Mouse (Mus musculus): ENCODE measurements around the gene 1810013L24Rik. TPM values are rescaled to one million over a fixed set of nuclear protein-coding genes. Genes with fewer than 3 reads are reported as not detected.
A peak's percentile ranks its signal among the peaks of the same experiment; 100 is the strongest.

1810013L24Rik gene
- polyA plus RNA-seq, 1 experiment = 29.5 TPM

DNA sequence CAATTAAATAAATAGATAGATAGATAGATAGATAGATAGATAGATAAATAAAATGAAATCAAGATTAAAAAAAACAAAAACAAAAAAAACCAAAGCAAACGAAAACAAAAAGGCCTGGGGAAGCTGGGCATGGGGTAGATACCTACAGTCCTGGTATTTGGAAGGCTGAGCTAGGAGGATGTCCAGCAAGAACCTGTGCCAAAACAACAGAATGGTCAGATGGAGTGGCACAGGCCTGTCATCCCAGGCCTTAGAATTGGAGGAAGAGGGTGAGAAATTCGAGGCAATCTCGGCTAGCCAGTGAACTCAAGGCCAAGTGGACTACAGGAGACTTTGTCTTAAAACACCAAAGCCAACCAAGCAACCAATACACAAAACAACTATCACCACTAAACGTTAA, 12.0 kb upstream of the 1810013L24Rik start:
- Histone ChIP-seq H3K4me1 (replicated peaks; ENCODE audit: control insufficient read depth, insufficient read depth, low read length) (no peaks in the 10 kb centered on the region), H3K36me3 (ENCODE audit: control insufficient read depth, insufficient read depth, low read length) (no peaks in the 10 kb centered on the region), H3K4me3 (ENCODE audit: control insufficient read depth, insufficient read depth, low read length) (no peak overlapping the region), H3K27ac (ENCODE audit: control insufficient read depth, insufficient read depth, low read length) (no peak overlapping the region), H3K27me3 (ENCODE audit: control insufficient read depth, insufficient read depth, low read length) (no peaks in the 10 kb centered on the region)
- 90% methylated on average over 4 of the region's 4 CpGs for WGBS
- TF ChIP-seq CTCF (IDR thresholded peaks at IDR 0.05; ENCODE audit: borderline replicate concordance, control insufficient read depth, extremely low read depth, insufficient read depth, low read length, poor library complexity) (no peak), POLR2A (IDR thresholded peaks at IDR 0.05; ENCODE audit: control insufficient read depth, extremely low read depth, insufficient read depth, low read length, poor library complexity) (no peak)
- no peak for DNase-seq

- Histone ChIP-seq H3K36me3 (ENCODE audit: control insufficient read depth, insufficient read depth, low read length) (no peaks in the 10 kb centered on the region), H3K27me3 (ENCODE audit: control insufficient read depth, insufficient read depth, low read length) (no peaks in the 10 kb centered on the region), H3K4me3 (ENCODE audit: control insufficient read depth, insufficient read depth, low read length) (no peak overlapping the region), H3K4me1 (replicated peaks; ENCODE audit: control insufficient read depth, insufficient read depth, low read length) (no peaks in the 10 kb centered on the region), H3K27ac (ENCODE audit: control insufficient read depth, insufficient read depth, low read length) (no peak overlapping the region)
- no peak for DNase-seq
- WGBS = 97% methylated on average over 1 of the region's 1 CpGs
- TF ChIP-seq POLR2A (IDR thresholded peaks at IDR 0.05; ENCODE audit: control insufficient read depth, extremely low read depth, insufficient read depth, low read length, poor library complexity) = no peak
- no peak for TF ChIP-seq CTCF (IDR thresholded peaks at IDR 0.05; ENCODE audit: borderline replicate concordance, control insufficient read depth, extremely low read depth, insufficient read depth, low read length, poor library complexity)
Observed at GRCm38 (mm10) chr16:8821429-8821828, 8.5 kb upstream of the 1810013L24Rik start.

DNA sequence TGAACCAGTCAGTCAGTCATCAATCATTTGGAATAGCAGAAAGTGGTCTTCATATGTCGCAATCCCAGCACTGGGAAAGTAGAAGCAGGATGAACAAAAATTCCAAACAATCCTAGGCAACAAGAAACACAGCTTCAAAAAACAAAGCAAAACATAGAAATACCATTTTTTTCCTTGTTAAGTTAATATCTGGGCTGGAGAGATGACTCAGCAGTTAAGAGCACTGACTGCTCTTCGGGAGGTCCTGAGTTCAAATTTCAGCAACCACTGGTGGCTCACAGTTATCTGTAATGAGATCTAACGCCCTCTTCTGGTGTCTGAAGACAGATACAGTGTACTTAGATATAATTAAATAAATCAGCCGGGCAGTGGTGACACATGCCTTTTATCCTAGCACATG, 7.3 kb upstream of the 1810013L24Rik start:
- no peak overlapping the region for H3K27ac ChIP-seq (ENCODE audit: control insufficient read depth, insufficient read depth, low read length)
- no peaks in the 10 kb centered on the region for H3K4me1 ChIP-seq (replicated peaks; ENCODE audit: control insufficient read depth, insufficient read depth, low read length)
- no peak for TF ChIP-seq POLR2A (IDR thresholded peaks at IDR 0.05; ENCODE audit: control insufficient read depth, extremely low read depth, insufficient read depth, low read length, poor library complexity)
- no peak for TF ChIP-seq CTCF (IDR thresholded peaks at IDR 0.05; ENCODE audit: borderline replicate concordance, control insufficient read depth, extremely low read depth, insufficient read depth, low read length, poor library complexity)
- DNase-seq = no peak
- H3K4me3 ChIP-seq (ENCODE audit: control insufficient read depth, insufficient read depth, low read length) = no peak overlapping the region
- 92% methylated on average over 4 of the region's 4 CpGs for WGBS
- H3K36me3 ChIP-seq (ENCODE audit: control insufficient read depth, insufficient read depth, low read length) = no peaks in the 10 kb centered on the region
- H3K27me3 ChIP-seq (ENCODE audit: control insufficient read depth, insufficient read depth, low read length) = no peaks in the 10 kb centered on the region

GRCm38 (mm10) chr16:8823661-8824060, 6.2 kb upstream of the 1810013L24Rik start:
- Histone ChIP-seq H3K27ac (ENCODE audit: control insufficient read depth, insufficient read depth, low read length) (no peak overlapping the region), H3K4me1 (replicated peaks; ENCODE audit: control insufficient read depth, insufficient read depth, low read length) (no peaks in the 10 kb centered on the region), H3K27me3 (ENCODE audit: control insufficient read depth, insufficient read depth, low read length) (no peaks in the 10 kb centered on the region), H3K4me3 (ENCODE audit: control insufficient read depth, insufficient read depth, low read length) (no peak overlapping the region), H3K36me3 (ENCODE audit: control insufficient read depth, insufficient read depth, low read length) (no peaks in the 10 kb centered on the region)
- peak; percentile 8 for DNase-seq
- TF ChIP-seq POLR2A (IDR thresholded peaks at IDR 0.05; ENCODE audit: control insufficient read depth, extremely low read depth, insufficient read depth, low read length, poor library complexity) (no peak), CTCF (IDR thresholded peaks at IDR 0.05; ENCODE audit: borderline replicate concordance, control insufficient read depth, extremely low read depth, insufficient read depth, low read length, poor library complexity) (no peak)
- 44% methylated on average over 2 of the region's 2 CpGs for WGBS

DNA sequence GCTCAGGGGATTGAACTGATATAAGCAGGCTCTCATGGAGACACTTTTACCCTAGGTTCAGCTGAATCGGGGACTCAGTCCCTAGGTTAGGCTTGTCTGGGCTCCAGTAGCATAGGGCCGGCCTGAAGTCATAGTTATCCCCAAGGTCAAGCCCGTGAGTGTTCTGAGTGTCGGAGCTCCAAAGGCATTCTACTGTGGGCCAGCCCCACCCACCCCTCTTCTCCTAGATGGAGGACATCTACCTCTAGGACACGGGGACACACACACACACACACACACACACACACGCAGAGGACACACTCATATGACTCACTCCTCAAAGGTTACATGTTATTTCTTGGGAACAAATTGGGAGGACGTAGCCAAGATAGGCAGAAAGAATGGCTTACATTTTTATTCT, 2.5 kb upstream of the 1810013L24Rik start:
- Histone ChIP-seq H3K4me3 (ENCODE audit: control insufficient read depth, insufficient read depth, low read length) (no peak overlapping the region), H3K27me3 (ENCODE audit: control insufficient read depth, insufficient read depth, low read length) (no peaks in the 10 kb centered on the region), H3K4me1 (replicated peaks; ENCODE audit: control insufficient read depth, insufficient read depth, low read length) (peaks cover 9% of the 10 kb centered on the region), H3K27ac (ENCODE audit: control insufficient read depth, insufficient read depth, low read length) (no peak overlapping the region), H3K36me3 (ENCODE audit: control insufficient read depth, insufficient read depth, low read length) (no peaks in the 10 kb centered on the region)
- no peak for TF ChIP-seq CTCF (IDR thresholded peaks at IDR 0.05; ENCODE audit: borderline replicate concordance, control insufficient read depth, extremely low read depth, insufficient read depth, low read length, poor library complexity)
- no peak for TF ChIP-seq POLR2A (IDR thresholded peaks at IDR 0.05; ENCODE audit: control insufficient read depth, extremely low read depth, insufficient read depth, low read length, poor library complexity)
- no peak for DNase-seq
- 94% methylated on average over 7 of the region's 7 CpGs for WGBS

DNA sequence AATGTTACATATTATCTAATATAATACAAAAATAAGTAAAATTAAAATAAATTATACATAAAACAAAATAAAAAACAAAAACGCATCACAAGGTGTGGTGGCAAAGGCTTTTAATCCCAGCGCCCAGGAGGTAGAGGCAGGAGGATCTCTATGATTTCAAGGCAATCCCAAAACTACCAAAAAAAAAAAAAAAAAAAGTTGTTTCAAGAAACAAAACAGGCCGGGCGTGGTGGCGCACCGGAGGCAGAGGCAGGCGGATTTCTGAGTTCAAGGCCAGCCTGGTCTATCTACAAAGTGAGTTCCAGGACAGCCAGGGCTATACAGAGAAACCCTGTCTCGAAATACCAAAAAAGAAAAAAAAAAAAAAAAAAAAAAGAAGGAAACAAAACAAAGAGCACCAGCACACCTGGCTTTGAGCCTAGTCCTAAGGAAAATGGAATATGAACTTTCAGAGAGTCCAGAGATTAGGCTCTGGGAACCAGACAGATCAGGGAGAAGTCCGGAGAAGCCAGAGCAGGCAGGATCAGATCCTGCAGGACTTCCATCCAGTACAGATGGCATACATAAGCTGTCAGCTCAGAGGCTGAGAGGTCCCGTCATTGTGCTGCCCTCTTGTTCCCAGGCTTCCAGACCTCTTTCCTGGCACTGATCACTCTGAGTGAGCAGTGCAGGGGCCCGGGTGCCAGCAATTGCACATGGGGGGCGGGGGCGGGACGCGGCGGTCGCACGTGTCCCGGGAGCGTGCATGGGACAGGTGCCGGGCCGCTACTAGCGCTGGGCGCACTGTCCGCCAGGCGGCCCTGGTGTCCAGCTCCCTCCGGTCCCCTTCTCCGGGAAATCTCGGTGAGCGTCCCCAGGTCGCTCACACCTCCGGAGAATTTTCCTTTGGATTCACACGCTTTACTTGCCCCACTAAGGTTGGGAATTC, 1.0 kb upstream of the 1810013L24Rik start:
- 16% methylated on average over 33 of the region's 33 CpGs for WGBS
- H3K27ac ChIP-seq (ENCODE audit: control insufficient read depth, insufficient read depth, low read length) = peak overlapping the region; percentile 61
- H3K36me3 ChIP-seq (ENCODE audit: control insufficient read depth, insufficient read depth, low read length) = no peaks in the 10 kb centered on the region; the same call in 1 of the 2 replicates
- no peak for DNase-seq
- H3K4me1 ChIP-seq (replicated peaks; ENCODE audit: control insufficient read depth, insufficient read depth, low read length) = peaks cover 9% of the 10 kb centered on the region
- TF ChIP-seq POLR2A (IDR thresholded peaks at IDR 0.05; ENCODE audit: control insufficient read depth, extremely low read depth, insufficient read depth, low read length, poor library complexity) (no peak), CTCF (IDR thresholded peaks at IDR 0.05; ENCODE audit: borderline replicate concordance, control insufficient read depth, extremely low read depth, insufficient read depth, low read length, poor library complexity) (no peak)
- peak overlapping the region; percentile 51 for H3K4me3 ChIP-seq (ENCODE audit: control insufficient read depth, insufficient read depth, low read length)
- no peaks in the 10 kb centered on the region for H3K27me3 ChIP-seq (ENCODE audit: control insufficient read depth, insufficient read depth, low read length)
